Mouse (Mus musculus) neutrophil, adult 5-6 weeks (primary cell): ENCODE measurements around the gene Slc16a11. TPM values are rescaled to one million over a fixed set of nuclear protein-coding genes. Genes with fewer than 3 reads are reported as not detected.
A peak's percentile ranks its signal among the peaks of the same experiment; 100 is the strongest.
"Not testable (repeated sequence)": the region's sequence is repeated elsewhere in the genome, so short reads cannot be mapped to it uniquely, and the experiment has no call there.

ENCODE experiments used
- ATAC-seq: fragments of 151-379, 151-347 bp; 2 replicates; pipeline ENCODE4 v1.8.0; 2017; ENCODE audit warnings: mild to moderate bottlenecking, moderate TSS enrichment; ENCODE audit not compliant: insufficient number of reproducible peaks, poor library complexity, low FRiP score, severe bottlenecking; ENCODE audit errors: extremely low read depth
- total RNA-seq: library from RNA; stranded (forward); fragments of 200-1000 nt; gene quantifications from 2 replicates; pipeline ENCODE4 v1.2.3, GENCODE M21; 2017

The Slc16a11 gene
- 1.4 and 2.7 TPM in 2 replicates for total RNA-seq

DNA sequence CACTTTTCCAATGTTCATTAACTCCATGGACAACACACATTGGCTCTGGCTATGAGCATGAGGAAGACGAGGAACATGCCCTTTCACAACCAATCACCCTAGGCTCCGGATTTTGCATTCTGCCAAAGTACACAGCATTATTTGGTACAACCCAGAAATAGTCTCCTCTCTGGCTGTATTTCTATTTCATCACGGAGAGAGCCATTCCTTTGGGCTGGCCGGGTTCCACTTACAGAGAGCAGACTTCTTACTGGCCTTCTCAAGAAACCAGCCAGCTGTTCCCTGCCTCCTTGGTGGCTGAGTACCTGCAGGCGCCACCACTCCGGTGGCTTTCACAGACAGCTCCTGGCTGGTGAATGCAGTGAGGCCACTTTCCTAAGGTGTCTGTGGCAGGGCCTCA is at the start of gene Slc16a11:
TSS of gene Slc16a11 (plus strand) at position 330 of the 400 bp plus-strand sequence.
- no peak for ATAC-seq

DNA sequence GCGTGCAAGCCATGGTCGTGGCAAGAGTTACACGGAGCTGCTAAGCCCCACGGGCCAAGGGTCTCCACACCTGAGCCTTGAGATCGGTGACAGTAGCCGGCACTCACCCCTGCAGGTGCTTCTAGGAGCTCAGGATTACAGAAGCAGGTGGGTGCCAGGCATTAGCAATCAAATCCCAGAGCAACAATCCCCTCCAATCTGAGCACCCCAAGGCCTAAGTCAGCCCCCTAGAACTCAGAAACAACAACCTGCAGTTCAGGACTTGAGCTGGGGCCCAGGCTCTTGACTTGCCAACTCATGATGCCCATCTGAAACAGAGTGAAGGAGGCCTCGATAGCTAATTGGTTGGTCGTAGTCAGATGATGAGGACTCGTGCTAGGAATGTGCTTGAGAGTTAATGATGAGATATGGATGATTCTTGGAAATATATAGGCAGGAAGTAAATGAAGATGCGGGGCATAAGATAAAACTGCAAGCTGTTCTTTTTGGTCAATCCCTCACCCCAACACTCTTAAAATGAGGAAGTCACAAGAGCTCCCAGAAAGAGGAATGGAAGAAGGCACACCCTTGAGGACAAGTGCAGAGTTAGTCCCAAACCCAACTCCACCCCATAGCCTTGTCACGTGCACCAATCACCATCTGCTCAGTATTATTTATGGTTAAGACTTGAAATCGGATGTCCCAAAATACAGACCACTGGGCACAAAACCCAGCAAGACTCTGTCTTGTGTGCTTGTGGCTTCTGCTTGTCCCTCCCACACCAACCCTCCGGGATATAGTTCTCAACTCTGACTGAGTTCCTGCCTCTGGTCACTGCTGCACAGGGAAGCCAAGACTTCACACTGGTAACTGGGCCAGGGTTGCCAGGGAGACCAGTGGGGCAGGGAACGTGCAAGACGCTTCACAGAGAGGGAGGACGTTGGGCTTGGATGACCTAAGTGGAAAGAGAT is 46.3 kb upstream of the Slc16a11 start:
- no peak for ATAC-seq

DNA sequence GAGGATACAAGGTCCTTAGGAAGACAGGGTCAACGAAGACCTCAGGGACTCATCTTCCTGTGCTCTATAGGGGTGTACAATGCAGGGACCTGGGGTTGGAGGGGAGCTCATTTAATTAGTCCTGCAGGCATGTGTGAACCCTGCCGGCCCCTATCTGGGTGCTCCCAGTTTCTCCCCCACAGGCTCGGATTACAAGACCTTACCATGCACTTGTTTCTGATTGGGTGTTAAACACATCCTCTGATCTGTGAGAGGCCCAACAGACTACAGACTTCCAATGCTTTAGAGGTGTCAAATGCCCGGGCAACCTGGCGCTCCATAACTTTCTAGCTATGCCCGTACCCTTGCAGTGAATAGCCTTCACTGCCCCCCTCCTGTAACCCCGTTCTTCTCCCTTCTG is 44.4 kb upstream of the Slc16a11 start:
- no peak for ATAC-seq

DNA sequence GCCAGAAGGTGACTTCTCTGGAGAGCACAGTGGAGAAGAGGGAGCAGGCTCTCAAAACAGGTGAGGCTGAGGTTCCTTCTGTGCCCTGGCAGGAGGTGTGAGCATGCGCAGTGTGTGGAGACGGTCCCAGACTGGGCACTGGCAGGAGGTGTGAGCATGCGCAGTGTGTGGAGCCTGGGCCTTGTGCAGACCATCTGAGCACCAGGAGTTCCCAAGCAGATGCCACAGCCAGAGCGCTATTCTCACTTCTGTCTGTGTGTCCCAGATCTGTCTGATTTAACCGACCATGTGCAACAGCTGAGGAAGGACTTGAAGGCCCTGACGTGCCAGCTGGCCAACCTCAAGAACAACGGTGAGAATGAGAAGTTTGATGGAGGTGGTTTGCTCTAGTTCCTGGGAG is 43.1 kb upstream of the Slc16a11 start:
- ATAC-seq, result not testable (repeated sequence)

DNA sequence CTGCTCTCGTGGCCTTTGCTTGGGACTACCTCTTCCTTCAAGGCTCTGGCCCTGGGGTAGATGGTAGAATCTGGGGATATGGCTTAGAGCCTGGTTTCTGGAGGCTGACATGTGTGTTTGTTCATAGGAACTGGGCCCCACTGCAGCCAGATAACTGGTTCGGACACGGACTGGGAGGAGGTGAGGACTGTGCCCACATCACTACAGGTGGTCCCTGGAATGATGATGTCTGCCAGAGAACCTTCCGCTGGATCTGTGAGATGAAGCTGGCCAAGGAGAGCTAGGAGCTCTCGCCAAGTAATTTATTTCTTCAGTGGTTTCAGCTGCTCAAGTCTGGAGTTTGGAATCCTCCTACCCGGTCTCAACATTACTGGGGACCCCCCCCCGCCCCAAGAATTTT is 42.3 kb upstream of the Slc16a11 start:
- no peak for ATAC-seq

DNA sequence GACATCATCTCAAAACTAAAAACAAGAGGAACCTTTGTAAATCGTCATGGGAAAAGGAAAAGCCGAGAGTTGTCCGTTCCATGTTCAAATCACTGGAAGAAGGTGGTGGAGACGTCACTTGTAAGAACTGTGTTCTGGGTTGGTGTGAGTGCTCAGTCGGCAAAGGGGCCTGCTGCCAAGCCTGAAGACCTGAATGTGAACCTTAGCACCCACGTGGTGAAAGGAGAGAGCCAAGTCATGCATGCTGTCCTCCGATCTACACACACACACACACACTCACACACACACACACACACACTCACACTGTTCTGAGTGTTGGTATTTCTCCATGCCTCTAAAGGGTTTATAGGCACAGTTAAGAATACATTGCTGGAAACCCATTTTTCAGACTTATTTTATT is 41.4 kb upstream of the Slc16a11 start:
- ATAC-seq, result no peak

DNA sequence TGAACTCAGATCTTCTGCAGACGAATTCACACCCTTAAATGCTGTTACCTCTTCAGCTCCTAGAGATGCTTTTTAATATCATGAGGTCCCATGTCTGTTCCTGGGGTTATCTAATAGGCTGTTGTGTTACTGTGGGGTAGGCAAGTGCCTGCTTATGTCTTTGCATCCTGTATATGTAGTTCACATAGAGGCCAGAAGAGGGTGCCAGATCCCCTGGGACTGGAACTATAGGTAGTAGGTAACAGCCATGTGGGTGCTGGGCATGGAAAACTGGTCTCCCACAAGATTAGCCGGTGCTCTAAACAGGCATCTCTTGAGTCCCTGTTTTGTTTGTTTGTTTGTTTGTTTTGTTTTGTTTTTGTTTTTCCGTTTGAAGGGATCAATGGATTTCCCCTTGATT is 40.7 kb upstream of the Slc16a11 start:
- peak; percentile 38; the same call in 1 of the 2 replicates for ATAC-seq

DNA sequence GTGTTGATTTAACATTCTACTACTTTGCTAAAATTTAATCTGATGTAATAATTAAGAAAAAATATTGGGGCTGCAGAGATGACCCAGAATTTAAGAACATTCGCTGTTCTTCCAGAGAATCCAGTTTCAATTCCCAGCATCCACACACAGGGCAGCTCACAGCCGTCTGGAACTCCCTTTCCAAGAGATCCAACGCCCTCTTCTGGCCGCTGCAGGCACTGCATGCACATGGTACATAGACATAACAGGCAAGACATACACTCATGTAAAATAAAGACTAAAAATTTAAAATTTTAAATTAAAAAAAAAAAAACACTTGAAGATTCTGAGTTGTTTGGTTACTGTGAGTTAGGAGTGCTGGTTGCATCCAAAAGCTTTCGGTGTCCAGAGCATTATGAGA is 40.3 kb upstream of the Slc16a11 start:
- no peak for ATAC-seq

DNA sequence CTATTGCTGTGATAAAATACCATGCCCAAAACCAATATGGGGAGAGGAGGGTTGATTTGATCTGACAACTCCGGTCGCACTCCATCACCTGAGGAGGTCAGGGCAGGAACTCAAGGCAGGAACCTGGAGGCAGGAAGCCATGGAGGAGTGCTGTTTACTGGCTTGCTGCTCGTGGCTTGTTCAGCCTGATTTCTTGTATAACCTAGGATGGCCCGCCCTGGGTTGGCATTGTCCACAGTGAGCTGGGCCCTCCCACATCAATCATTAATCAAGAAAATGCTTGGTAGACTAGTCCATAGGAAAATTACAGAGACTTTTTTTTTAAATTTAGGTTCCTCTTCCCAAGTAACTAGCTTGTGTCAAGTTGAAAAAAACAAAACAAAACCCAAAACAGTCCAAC is 38.1 kb upstream of the Slc16a11 start:
- no peak for ATAC-seq

DNA sequence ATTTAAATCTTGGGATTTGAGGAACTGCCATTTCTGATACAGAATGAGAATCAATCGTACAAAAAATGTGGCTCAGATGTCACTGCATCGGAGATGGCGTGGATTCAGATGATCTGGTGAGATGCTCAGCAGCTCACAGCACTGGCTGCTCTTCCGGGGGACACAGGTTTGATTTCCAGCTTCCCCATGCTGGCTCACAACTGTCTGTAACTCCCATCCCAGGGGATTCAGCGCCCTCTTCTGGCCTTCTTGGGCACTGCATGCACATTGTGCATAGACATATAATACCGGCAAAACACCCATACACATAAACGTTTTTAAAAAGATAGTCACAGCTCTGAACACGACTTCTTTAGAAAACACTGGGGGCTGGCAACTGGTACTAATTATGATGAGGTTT is 34.9 kb upstream of the Slc16a11 start:
- ATAC-seq, result no peak

DNA sequence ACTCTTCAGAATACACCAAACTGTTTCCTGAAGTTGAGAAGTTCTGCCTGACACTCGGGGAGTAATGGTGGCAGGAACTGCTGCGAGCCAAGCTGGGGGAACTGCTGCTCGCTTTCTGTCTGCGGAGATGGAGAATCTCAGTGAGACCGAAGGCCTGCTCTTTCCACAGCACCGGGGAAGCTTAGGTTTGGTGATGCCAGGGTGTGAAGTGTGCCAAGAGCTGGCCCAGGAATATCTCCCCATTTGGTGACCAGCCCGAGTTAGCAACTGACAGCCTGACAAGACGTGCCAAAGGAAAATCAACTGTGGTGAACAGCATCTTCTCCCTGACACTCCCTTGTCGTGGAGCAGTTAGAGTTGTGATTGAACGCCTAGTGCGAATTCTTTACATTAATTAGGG is 34.2 kb upstream of the Slc16a11 start:
- no peak for ATAC-seq

DNA sequence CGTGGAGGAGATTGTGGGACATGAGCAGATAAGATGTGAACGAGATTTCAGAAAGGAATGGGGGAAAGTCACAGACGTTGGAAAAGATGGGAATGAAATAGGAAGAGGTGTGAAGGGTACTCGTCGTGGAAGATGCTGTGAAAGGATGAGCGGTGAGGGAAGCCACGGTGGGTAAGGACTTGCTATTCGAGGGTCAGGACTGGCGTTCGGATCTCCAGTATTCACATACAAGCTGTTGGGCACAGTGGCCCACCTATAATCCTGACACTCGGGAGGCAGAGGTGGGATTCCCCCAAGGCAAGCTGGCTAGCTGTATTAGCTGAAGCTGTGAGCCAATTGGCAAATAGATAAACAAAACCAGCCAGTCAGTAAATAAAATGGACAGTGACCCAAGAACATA is 33.8 kb upstream of the Slc16a11 start:
- no peak for ATAC-seq

DNA sequence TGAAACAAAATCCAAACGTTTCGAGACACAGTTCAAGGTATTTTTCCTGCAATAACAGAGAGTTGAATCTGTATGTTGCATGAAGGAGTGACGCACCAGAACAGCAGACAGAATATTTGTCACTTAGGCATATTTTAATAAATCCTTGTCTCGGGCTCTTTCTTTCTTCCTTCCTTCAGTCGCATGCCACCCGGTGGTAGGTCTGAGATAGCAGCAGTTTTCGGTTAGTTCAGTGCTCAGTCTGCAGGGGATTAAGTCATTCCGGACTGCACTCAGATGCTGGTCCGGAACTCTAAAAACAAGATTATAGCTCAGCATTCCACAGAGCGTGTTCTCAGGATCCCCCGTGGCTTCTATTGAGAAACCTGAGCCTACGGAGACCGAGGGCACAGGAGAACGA is 33.2 kb upstream of the Slc16a11 start:
- ATAC-seq, result no peak

DNA sequence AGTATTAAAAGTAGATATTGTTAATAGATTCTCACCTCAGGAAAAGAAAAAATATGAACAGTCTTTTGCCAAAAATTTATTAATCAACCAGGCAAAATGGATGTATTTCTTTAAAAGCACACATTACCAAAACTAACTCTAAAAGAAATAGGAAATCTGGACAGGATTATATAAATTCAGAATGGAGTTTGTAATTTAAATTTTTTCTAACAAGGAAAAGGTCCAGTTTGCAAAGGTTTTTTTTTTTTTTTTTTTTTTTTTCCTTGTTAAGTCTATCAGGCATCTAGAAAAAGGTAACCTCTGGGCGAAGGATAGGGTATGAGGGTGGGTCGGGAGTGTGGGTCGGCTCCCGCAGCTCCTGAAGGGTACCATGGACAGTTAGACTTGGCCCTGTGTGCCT is 32.1 kb upstream of the Slc16a11 start:
- no peak for ATAC-seq

DNA sequence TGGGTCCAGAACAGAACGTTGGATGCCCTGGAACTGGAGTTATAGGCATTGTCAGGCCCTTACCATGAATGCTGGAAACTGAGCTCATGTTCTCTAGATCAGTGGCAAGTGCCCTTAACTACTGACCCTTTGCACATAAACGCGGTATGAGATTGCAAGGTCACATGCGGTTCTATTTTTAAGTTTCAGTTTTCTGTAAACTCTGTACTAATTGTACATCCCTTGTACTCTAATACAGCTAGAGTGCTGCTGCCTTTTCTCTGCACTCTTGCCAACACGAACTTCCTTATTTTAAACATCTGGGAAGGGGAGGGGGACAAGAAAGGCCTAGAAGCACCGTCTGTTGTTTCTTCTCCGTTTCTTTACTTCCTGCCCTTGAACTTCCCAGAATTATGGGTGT is 27.4 kb upstream of the Slc16a11 start:
- ATAC-seq, result no peak

DNA sequence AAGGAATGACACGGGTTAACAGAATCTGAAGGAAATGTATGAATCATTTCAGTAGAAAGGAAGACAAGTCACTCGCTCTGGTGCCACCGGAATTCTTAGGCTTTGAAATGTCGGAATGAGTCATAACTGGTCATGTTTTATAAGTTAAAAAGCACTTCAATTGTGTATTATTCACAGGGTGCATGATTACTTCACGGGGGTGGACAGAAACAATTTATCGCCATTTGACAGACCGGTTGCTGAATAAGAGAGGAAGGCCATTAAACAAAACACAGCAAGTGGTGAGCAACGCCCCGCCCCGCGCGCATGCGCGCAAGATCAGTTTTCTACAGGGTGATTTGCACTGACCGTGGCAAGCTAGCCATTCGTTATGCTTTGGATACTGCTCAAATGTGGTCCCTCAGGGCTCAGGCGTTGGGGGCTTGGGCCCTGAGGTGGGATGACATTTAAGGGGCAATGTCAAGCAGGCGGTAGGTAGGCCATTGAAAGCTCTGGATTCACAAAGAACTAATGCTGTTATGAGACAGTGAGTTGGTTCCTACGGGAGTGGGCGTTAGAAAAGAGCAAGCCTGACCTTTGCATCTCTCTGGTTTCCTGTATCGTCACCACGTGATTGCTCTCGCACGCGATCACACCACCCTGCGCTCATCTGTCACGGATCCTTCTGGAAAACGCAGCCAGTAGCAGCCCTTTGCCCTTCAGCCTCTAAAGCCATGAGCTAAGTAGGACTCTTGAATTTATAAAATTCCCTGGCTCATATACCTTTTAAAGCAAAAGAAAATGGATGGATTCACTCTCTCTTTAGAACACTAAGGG is 23.0 kb upstream of the Slc16a11 start:
- ATAC-seq, result no peak

DNA sequence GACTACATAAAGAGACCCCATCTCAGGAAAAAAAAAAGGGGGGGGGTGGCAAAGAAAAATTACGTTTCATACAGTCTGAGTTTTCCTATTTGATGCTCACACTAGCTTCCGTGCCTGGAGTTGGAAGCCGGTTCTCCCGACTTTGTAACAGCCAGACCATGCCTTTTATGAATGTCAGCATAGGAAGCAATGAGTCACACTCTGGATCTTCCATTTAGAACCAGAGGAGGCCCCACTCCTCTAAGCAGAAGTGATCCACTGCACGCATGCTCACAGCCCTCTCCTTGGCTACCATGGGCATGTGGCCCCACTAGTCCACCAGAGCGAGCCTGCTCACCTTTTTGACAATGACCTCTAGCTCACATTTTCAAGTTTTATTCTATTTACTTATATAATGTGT is 21.4 kb upstream of the Slc16a11 start:
- no peak for ATAC-seq

DNA sequence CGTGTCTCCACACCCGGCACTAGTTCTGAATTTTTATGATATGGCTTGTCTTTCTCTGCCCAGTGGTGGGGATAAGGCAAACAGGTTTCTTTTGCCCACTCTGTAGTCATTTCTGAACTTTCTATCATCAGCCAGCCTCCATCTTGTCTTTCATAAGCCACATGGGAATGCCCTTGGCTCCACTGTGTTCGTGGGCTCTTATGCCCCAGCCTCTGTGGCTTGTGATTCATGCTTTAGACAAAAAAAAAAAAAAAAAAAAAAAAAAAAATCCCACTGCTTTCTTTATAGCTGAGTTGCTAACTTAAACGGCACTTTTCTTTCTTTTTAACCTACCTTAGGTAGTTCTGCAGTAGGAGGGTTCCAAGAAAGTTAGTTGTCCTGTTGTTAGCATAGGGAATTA is 20.4 kb upstream of the Slc16a11 start:
- no peak for ATAC-seq

DNA sequence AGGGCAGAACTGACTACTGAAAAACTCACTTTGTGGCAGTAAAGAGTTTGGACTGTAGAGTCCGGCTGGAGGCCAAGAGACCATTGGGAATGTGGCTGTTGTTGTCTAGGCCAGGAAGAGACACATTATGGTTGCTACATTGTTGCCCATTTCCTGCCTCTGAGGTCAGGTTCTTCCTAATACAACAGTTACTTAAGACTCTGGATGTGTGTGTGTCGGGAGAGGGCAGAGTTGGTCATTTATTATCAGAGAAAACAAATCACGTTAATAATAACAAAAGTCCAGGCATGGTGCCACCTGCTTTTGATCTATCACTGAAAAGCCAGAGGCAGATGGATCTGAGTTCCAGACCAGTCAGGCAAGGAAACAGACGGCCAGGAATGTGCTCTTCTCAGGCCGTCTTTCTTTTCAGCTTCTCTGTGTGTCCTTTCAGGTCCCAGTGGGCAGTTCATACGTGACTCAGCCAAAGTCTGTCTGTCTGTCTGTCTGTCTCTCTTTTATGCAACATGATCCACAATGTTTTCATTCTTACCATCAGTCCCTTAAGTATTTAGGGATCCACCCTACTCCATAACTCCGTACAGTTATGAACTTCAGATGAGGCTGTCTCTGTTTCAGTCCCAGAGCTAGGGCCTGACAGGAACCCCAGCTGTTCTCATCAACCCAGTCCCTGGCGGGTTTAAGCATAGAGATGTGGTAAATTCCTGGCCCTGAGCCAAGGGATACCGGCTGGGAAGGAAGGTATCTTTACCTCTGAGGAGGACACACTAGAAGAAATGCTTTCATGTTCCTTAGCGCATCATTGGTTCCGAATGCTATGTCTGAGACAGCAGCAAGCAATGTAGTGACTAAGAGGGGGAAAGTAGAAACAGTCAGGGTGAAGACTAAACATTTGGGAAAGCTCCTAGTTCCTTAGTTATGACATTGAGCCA is 18.9 kb upstream of the Slc16a11 start:
- ATAC-seq, result no peak
